Mouse (Mus musculus) embryonic facial prominence, embryonic 13.5 days (tissue): ENCODE measurements around the gene Tmem143. TPM values are rescaled to one million over a fixed set of nuclear protein-coding genes. Genes with fewer than 3 reads are reported as not detected.

ENCODE experiments used
- ATAC-seq: fragments of 200-750 bp; cut with Nextera tagmentation; 2 replicates; pipeline ENCODE4 v1.8.0; 2017; ENCODE audit warnings: low read depth; ENCODE audit not compliant: insufficient number of reproducible peaks, insufficient read depth, low FRiP score, low TSS enrichment
- H3K27ac ChIP-seq: fragments of 300-500 bp; sonication (generic); 2 replicates; pipeline ENCODE4 v1.5.1; 2015; ENCODE audit warnings: moderate library complexity, mild to moderate bottlenecking, inconsistent platforms
- H3K27me3 ChIP-seq: fragments of 300-500 bp; sonication (generic); 2 replicates; pipeline ENCODE4 v1.6.1; 2015; ENCODE audit warnings: mild to moderate bottlenecking, inconsistent platforms
- H3K36me3 ChIP-seq: fragments of 300-500 bp; sonication (generic); 2 replicates; pipeline ENCODE4 v1.6.1; 2015; ENCODE audit warnings: mild to moderate bottlenecking, inconsistent platforms
- H3K4me1 ChIP-seq: fragments of 300-500 bp; sonication (generic); 2 replicates; pipeline ENCODE4 v1.6.1; 2015; ENCODE audit warnings: inconsistent platforms
- H3K4me2 ChIP-seq: fragments of 300-500 bp; sonication (generic); 2 replicates; pipeline ENCODE4 v1.6.1; 2015; ENCODE audit warnings: moderate library complexity, mild to moderate bottlenecking, inconsistent platforms
- H3K4me3 ChIP-seq: fragments of 300-500 bp; sonication (generic); 2 replicates; pipeline ENCODE4 v1.5.1; 2015; ENCODE audit warnings: mild to moderate bottlenecking, inconsistent platforms
- H3K9ac ChIP-seq: fragments of 300-500 bp; sonication (generic); 2 replicates; pipeline ENCODE4 v1.6.1; 2015; ENCODE audit warnings: mild to moderate bottlenecking, inconsistent platforms
- H3K9me3 ChIP-seq: fragments of 300-500 bp; sonication (generic); 2 replicates; pipeline ENCODE4 v1.6.1; 2016; ENCODE audit warnings: inconsistent platforms
- WGBS: fragments of 180-500 bp; shearing (Covaris S2); methylation state at CpG from one replicate; pipeline ENCODE4 v1.1.7; 2015; ENCODE audit warnings: mixed read lengths; 5-methylcytosine and 5-hydroxymethylcytosine counted together
- polyA plus RNA-seq: library from polyadenylated mRNA; unstranded; fragments of >200 nt; fragmentation: Nextera tagmentation; extraction: Ambion mirVana; gene quantifications from 2 replicates; pipeline ENCODE4 v1.2.1, GENCODE M21; 2015

Gene Tmem143
- polyA plus RNA-seq, 1 experiment from 2014 or later, result 7.1 TPM

DNA sequence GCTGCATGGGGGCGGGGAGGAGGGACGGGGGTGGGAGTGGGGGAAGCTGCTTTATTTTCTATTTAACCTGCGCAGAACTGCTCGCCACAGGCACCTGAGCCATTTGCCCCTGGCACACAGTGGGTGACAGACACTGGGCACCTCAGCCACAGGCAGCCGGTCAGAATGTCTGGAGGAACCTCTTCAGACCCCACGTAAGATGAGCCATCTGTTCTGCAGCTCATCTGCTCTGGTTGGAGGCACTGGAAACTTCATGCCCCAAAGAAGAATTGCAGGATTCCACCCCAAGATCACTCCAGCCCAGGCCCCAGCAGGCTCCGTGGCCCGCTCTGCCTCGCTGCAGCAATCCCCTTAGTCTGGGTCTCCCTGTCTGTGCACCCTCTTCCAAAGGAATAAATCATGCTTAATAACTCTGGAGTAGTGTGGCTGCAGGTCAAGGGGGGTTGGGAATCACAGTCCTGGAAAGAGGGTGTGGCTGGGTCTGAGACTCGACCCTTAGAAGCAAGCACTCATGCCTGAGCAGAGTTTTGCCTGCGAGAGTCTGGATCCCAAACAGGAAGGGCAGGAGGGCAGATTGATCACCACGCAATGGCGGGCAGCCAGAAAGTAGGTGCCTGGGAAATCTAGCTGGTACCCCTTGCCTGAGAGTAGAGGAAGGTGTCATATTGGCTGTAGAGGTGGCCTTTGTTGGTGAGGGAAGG lies 20.4 kb downstream of the Tmem143 start:
- WGBS, result 24% methylated on average over 13 of the region's 13 CpGs
- peaks cover 11% of the 10 kb centered on the region for H3K36me3 ChIP-seq
- H3K27me3 ChIP-seq, result no peaks in the 10 kb centered on the region
- H3K9me3 ChIP-seq, result no peaks in the 10 kb centered on the region
- peak overlapping the region; percentile 41 for H3K4me3 ChIP-seq
- ATAC-seq, result no peak
- H3K4me2 ChIP-seq, result peak overlapping the region; percentile 69
- peak overlapping the region; percentile 97 for H3K27ac ChIP-seq
- peaks cover 69% of the 10 kb centered on the region for H3K4me1 ChIP-seq
- H3K9ac ChIP-seq, result peak overlapping the region; percentile 68

DNA sequence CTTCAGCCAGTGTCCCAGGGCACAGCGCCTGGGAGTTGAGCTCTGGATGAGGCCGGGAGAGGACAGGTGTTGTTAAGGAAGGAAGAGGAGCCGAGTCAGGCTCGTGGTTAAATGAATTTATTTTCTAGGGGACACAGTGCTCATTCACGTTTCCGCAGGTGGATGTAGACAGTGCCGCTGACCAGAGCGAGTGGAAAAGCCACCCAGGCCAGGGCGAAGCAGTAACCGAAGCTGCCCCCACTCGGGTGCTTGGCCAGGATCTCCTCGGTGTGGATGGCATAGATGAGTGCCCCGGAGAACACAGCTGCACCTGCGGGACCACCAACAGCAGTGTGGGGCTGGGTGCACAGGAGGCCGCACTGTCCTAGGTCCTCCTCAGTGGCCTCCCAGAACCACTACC lies 21.2 kb downstream of the Tmem143 start:
- WGBS, result 86% methylated on average over 15 of the region's 15 CpGs
- no peaks in the 10 kb centered on the region for H3K9me3 ChIP-seq
- no peak for ATAC-seq
- H3K27me3 ChIP-seq, result no peaks in the 10 kb centered on the region
- H3K36me3 ChIP-seq, result peaks cover 11% of the 10 kb centered on the region
- no peak overlapping the region for H3K4me2 ChIP-seq
- no peak overlapping the region for H3K4me3 ChIP-seq
- H3K9ac ChIP-seq, result no peak overlapping the region; the same call in 1 of the 2 replicates
- H3K27ac ChIP-seq, result peak overlapping the region; percentile 97
- H3K4me1 ChIP-seq, result peaks cover 76% of the 10 kb centered on the region

GRCm38 (mm10) chr7:45919083-45919671 lies 22.4 kb downstream of the Tmem143 start:
- Histone ChIP-seq H3K4me1 (peaks cover 83% of the 10 kb centered on the region), H3K4me2 (peak overlapping the region; percentile 76), H3K9ac (peak overlapping the region; percentile 78; the same call in 1 of the 2 replicates), H3K36me3 (peaks cover 11% of the 10 kb centered on the region), H3K9me3 (no peaks in the 10 kb centered on the region), H3K4me3 (peak overlapping the region; percentile 55), H3K27me3 (no peaks in the 10 kb centered on the region), H3K27ac (peak overlapping the region; percentile 93; the same call in 1 of the 2 replicates)
- WGBS, result 66% methylated on average over 14 of the region's 14 CpGs
- ATAC-seq, result no peak

DNA sequence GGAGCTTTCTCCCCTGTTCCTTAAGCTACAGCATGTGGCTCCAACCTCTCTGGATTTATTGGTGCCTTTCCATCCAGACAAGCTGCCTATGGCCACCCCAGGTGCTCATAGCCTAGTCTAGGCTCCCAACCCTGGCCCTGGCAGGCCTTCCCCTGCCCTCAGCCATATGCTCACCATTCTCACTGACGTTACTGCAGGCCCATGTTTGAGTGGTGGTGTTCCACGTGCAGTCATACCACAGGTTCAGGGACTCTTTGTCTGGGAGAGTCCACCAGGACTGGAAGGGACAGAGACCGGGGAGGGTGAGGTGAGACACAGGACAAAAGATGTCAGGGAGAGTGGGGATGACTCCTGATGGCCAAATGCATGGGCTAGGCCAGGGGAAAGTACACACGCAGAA lies 23.0 kb downstream of the Tmem143 start:
- peak overlapping the region; percentile 93 for H3K27ac ChIP-seq
- H3K36me3 ChIP-seq, result peaks cover 11% of the 10 kb centered on the region
- H3K4me3 ChIP-seq, result peak overlapping the region; percentile 55
- peak overlapping the region; percentile 76 for H3K4me2 ChIP-seq
- no peak for ATAC-seq
- H3K9ac ChIP-seq, result peak overlapping the region; percentile 78
- 77% methylated on average over 4 of the region's 4 CpGs for WGBS
- peaks cover 83% of the 10 kb centered on the region for H3K4me1 ChIP-seq
- H3K27me3 ChIP-seq, result no peaks in the 10 kb centered on the region
- H3K9me3 ChIP-seq, result no peaks in the 10 kb centered on the region

DNA sequence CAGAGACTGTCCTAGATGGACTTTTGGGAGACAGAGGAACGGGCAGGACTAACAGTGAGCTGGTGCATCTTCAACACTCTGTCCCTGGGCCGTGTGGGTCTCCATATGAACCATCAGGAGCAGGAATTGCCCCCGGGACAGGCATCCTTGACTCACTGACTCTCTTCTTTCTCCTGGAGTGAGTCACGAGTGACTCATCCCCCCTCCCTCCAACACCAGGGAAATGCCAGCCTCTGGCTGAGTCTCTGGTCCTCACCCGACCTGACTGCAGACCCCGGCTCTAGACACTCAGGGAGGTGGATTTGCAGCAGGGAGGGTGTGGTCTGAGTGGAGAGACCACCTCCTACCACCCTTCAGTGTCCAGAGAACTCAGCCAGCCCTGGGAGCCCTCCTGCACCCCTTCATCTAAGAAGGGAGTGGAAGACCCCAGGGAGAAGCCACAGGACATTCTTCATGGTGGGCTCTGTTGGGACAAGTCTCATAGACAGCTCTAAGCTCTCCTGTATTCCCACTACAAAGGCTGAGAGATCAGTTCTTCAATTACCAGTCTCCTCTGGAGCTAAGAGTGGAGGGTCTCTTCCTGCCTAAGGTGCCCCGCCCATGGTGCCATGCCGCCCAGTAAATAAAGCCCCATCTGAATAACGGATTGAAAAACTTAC lies 24.0 kb downstream of the Tmem143 start:
- peaks cover 75% of the 10 kb centered on the region for H3K4me1 ChIP-seq

GRCm38 (mm10) chr7:45921242-45921621 lies 24.5 kb downstream of the Tmem143 start, which contains the start of gene Emp3:
Emp3 (minus strand) TSS chr7:45921404.
- Histone ChIP-seq H3K9me3 (peaks cover 7% of the 10 kb centered on the region; the same call in 1 of the 2 replicates), H3K36me3 (peaks cover 11% of the 10 kb centered on the region), H3K9ac (peak within 1 kb of the TSS; percentile 78), H3K4me1 (peaks cover 70% of the 10 kb centered on the region), H3K4me3 (peak within 1 kb of the TSS; percentile 55), H3K27me3 (no peaks in the 10 kb centered on the region), H3K4me2 (peak within 1 kb of the TSS; percentile 76), H3K27ac (peak within 1 kb of the TSS; percentile 93)
- ATAC-seq, result peak; percentile 22; the same call in 1 of the 2 replicates
- 20% methylated on average over 9 of the region's 9 CpGs for WGBS

More for the DNA sequence above, 24.0 kb downstream of the Tmem143 start:
- Histone ChIP-seq H3K36me3 (peaks cover 11% of the 10 kb centered on the region), H3K9ac (peak overlapping the region; percentile 78), H3K27ac (peak overlapping the region; percentile 93), H3K4me2 (peak overlapping the region; percentile 76), H3K27me3 (no peaks in the 10 kb centered on the region), H3K9me3 (peaks cover 7% of the 10 kb centered on the region; the same call in 1 of the 2 replicates), H3K4me3 (peak overlapping the region; percentile 55)
- 26% methylated on average over 9 of the region's 9 CpGs for WGBS
- no peak for ATAC-seq

- peaks cover 7% of the 10 kb centered on the region; the same call in 1 of the 2 replicates for H3K9me3 ChIP-seq
Measured at GRCm38 (mm10) chr7:45921950-45922600, 25.3 kb downstream of the Tmem143 start.

DNA sequence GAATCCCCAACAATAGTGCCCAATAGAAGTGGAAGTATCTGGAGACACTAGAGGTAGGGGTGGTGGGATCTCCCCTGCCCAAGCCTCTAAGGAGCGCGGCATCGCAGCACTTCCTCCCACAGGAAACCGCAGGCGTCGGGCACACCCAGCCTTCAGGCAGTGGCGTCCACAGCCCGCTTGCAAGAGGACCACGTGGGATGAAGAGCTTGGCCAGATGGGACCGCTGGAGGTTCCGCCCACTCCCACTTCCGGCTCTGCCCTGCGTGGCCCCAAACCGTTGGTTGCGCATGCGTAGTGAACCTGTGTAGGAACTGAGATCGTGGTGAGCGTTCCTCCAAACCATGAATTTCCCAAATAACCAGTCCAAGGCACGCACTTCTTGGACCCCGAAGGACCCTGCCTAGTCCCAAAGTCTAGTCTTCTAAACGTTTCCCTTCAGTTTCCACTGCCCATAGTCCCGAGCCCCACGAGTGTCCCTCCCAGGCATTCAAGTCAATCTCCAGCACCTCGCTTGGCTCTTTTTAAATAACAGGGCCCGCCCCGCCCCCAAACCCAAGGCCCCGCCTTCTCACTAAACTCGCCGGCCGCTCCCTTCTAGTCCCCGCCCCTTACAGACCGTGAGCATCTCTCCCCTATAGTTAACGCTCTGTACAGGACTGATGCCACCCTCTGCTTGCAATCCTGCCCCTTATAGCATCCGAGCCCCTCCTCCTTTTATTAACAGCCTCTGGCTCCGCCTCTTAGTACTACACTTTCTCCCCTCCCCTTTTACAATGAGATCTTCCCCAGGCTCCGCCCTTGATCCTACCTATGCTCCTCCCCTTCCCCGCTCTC lies 26.4 kb downstream of the Tmem143 start:
- peak; percentile 84 for ATAC-seq
- Histone ChIP-seq H3K4me2 (peak overlapping the region; percentile 76), H3K4me1 (peaks cover 51% of the 10 kb centered on the region), H3K9me3 (peaks cover 7% of the 10 kb centered on the region; the same call in 1 of the 2 replicates), H3K9ac (peak overlapping the region; percentile 49), H3K36me3 (peaks cover 8% of the 10 kb centered on the region), H3K27ac (peak overlapping the region; percentile 93), H3K27me3 (peaks cover 7% of the 10 kb centered on the region), H3K4me3 (peak overlapping the region; percentile 44)
- under 1% methylated on average over 37 of the region's 37 CpGs for WGBS

More at GRCm38 (mm10) chr7:45921950-45922600, 25.3 kb downstream of the Tmem143 start:
- Histone ChIP-seq H3K4me2 (peak overlapping the region; percentile 76), H3K27me3 (no peaks in the 10 kb centered on the region), H3K4me1 (peaks cover 62% of the 10 kb centered on the region), H3K36me3 (peaks cover 11% of the 10 kb centered on the region), H3K27ac (peak overlapping the region; percentile 93), H3K4me3 (0 out of 2 replicates have a peak overlapping the region, but pooled peaks have one; percentile 55), H3K9ac (0 out of 2 replicates have a peak overlapping the region, but pooled peaks have one; percentile 49)
- no peak for ATAC-seq
- 73% methylated on average over 12 of the region's 12 CpGs for WGBS

GRCm38 (mm10) chr7:45923762-45924428 lies 27.2 kb downstream of the Tmem143 start, which contains the start of gene Ccdc114:
Ccdc114 (plus strand) TSS chr7:45924072.
- H3K9me3 ChIP-seq, result peaks cover 7% of the 10 kb centered on the region; the same call in 1 of the 2 replicates
- H3K9ac ChIP-seq, result peak within 1 kb of the TSS; percentile 49
- H3K27ac ChIP-seq, result peak within 1 kb of the TSS; percentile 93
- H3K4me2 ChIP-seq, result peak within 1 kb of the TSS; percentile 76
- peaks cover 49% of the 10 kb centered on the region for H3K4me1 ChIP-seq
- H3K27me3 ChIP-seq, result peaks cover 11% of the 10 kb centered on the region
- 9% methylated on average over 24 of the region's 24 CpGs for whole genome bisulfite sequencing
- H3K4me3 ChIP-seq, result peak within 1 kb of the TSS; percentile 44
- peaks cover 5% of the 10 kb centered on the region for H3K36me3 ChIP-seq
- ATAC-seq, result no peak

DNA sequence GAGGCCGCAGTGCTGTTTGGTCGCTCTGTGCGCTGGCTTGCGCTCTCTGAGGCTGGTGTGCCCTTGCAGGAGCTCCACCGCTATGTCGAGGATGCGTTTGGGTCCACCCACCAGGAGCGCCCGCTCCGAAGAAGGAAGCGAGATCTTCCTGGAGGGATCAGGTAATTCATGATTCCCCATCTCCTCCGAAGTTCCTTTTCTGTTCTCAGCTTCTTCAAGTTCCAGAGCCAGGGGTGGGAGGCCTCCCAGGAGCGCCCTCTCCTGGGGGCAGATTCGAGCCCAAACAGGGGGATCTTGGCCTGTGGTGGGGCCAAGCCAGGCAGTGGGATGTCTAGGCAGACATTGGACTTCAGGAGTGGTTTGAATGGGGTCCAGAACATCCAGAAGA lies 27.7 kb downstream of the Tmem143 start:
- WGBS, result 18% methylated on average over 14 of the region's 14 CpGs
- Histone ChIP-seq H3K4me1 (peaks cover 47% of the 10 kb centered on the region), H3K27ac (peak overlapping the region; percentile 93; the same call in 1 of the 2 replicates)

More for the DNA sequence above, 27.7 kb downstream of the Tmem143 start:
- Histone ChIP-seq H3K9ac (0 out of 2 replicates have a peak overlapping the region, but pooled peaks have one; percentile 44), H3K36me3 (no peaks in the 10 kb centered on the region), H3K9me3 (peaks cover 7% of the 10 kb centered on the region; the same call in 1 of the 2 replicates), H3K4me3 (peak overlapping the region; percentile 44), H3K27me3 (peaks cover 14% of the 10 kb centered on the region), H3K4me2 (peak overlapping the region; percentile 76)
- no peak for ATAC-seq
